Mouse (Mus musculus): ENCODE results near the gene Ywhah.

Gene Ywhah

GRCm38 (mm10) chr5:33052849-33053582 is 34.4 kb downstream of the Ywhah start:
- no peak for DNase-seq (ENCODE audit: low spot score)

- DNase-seq (ENCODE audit: low spot score): no peak
Measured at GRCm38 (mm10) chr5:33056126-33056765, 37.6 kb downstream of the Ywhah start.

DNA sequence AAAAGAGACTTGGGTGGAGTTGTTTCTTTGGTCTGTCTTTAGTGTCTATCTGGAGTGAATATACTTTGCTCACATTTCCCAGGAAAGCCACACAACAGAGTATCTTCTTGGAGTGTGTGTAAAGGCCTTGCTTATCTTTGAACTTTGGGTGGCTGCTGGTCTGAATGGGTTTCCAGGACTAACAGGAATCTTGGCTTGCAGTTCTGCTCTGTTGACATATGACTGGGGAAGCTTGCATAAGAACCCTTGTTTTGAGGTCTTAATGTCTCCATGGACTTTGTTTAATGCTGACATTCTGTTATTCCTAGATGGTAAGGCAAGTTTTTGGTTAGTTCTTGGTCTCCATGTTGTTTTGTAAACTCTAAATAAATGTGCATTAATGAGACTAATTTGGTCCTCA is 51.5 kb downstream of the Ywhah start:
- DNase-seq (ENCODE audit: low spot score): no peak

DNA sequence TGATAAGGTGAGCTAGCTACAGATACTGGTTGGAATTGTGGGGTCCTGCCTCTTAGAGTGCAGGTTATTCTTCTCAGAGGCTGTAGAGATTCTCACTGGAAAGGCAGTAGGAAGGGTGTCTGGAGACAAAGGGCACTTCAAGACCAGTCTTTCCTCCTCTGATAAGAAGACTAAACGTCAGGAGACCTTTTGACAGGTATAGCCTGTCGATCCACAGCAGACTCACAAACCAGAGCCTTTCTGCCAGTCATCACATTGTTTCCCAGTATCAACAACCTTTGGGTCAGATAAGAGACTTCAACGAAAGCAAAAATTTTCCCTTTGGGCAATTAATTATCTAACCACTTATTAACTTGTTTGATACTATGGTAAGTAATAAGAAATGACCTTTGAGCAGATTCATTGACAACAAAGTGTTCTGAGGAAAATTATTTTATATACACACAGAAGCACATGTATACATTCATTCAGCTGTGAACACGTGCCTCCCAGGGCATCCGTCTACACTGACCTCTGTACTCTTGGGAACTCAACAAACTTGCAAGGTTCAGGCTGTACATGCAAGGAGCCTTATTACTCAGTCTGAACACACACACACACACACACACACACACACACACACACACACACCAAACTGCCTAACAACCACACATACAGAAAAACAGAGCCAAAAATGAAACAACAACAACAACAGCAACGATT is 58.0 kb downstream of the Ywhah start:
- DNase-seq (ENCODE audit: low spot score): no peak

Data from ovary, postnatal 14 days (tissue).